Mouse (Mus musculus): ENCODE data around the gene 4930432M17Rik.

The 4930432M17Rik gene

DNA sequence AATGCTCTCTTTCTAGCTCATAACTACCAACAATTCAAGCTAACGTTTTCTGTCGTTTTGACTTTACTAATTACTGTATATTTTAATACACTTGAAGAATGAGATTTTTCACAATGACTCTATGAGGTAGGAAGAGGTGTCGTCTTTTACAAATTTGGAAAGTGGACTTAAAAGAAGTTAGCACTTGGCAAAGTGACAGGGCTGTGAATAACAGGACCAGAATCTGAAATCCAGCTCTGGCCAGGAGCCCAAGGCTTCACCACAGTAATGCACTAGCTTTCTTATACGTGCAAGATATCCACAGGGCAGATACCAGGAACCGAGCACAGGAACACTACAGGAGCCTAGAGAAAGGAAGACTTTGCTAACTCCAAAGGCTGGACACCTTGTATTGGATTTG is 35.5 kb downstream of the 4930432M17Rik start:
- intact Hi-C loops (cut with DNase I): no loop called here

DNA sequence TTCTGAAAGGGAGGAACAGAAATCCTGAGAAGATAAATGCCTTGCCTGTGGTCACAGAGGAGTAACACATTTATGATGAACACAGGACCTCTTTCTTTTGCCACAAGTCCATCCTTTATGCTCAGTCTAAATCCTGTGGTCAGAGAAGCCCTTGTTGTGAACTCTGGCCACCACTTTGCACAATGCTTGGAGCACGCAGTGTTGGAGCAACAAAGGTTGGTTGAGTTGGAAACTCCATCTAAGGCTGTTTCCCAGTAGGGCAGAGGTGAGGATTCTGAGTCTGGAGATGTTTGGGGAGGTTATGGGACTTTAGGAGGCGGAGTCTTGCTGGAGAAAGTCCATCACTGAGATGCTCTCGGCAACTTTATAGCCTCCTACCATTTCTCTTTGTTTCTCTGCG is 36.5 kb downstream of the 4930432M17Rik start:
- intact Hi-C loops (cut with DNase I): no loop called here

DNA sequence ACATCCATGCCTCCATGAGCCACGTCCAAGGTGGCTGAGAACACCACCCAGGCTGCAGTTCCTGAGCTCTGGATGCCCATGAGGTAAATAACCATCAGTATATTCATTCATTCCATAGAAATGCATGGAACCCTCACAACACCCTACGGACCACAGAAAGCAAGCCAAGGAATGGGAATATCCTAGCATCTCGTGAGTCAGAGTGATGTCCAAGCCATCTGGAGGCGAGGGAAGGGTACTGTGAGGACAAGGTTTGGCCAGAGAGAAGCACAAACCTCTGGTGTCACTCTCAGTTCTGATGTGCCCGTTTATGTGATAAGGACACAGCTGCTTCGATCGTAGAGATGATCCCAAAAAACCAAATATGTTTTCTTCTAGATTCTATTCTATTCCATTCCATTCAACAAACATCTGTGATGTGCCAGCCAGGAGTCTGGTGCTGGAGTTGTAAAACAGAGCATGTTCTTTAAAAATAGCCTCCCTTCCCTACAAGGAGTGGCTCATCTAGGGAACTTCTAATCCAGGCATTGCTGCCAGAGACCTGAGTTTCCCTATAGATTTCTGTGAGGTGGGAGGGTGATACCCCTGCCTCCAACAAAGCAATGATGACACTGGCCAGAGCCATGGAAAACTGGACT is 40.5 kb downstream of the 4930432M17Rik start:
- intact Hi-C loops (cut with DNase I): no loop called here

DNA sequence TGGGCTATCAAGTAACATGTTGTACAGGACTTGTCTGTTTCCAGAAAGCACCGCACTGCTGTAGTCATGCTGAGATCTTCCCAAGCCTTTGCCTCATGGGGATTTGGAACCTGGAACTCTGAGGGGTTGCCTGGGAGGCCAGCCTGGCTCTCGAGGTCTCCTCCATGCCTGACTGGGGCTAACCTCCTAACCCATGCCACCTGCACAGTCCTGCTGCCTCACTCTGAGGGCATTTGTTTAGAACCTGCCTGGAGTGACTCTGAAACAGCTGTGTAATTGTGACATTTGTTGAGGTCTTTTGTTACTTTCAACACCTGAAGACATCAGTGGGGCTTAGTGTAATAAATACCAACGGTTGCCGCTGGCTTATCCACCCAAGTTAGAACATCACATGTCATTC is 41.7 kb downstream of the 4930432M17Rik start:
- intact Hi-C loops (cut with DNase I): no loop called here

DNA sequence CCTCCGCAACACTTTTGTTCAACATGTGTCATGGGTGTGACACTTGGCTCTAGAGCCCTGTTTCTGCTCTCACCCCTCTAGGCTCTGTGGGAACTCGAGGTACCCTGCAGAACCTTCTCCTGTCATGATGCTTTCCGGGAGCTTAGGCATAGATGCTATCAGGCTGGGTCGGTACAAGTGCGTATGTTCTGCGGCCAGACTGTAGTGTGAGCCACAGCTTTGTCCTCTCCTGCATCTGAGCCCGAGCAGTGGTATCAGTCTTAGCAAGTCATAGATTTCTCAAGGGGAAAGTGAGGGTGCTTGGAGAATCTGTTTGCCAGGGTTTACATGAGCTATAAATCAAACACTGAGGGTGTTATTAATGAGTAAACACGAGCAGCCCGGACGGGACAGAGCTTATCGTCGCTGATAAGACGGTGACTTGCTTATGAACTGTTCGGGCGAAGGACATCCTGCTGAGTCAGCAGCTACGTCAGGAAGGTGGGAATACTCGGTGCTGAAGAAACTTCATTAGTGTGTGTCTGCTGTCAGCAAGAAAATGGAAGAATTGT is 42.7 kb downstream of the 4930432M17Rik start:
- intact Hi-C loops (cut with DNase I): no loop called here

DNA sequence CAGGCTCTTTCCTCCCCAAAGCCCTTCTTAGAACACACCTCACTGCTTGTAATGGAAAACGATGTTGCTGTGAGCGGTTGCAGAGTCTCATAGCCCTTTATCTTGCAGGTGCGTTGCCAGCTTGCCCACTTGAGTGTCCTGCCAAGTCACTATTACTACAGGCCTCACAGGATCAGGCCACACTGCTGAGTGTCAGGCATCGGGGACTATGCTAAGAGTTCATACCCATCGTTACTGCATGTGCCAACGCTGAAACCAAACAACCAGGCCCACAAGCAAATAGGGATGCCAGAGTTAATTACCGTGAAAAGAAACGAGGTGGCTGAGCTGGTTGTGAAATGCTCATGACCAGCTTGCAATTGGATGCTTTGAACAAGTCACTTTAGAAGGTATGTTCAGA is 43.3 kb downstream of the 4930432M17Rik start:
- intact Hi-C loops (cut with DNase I): no loop called here

DNA sequence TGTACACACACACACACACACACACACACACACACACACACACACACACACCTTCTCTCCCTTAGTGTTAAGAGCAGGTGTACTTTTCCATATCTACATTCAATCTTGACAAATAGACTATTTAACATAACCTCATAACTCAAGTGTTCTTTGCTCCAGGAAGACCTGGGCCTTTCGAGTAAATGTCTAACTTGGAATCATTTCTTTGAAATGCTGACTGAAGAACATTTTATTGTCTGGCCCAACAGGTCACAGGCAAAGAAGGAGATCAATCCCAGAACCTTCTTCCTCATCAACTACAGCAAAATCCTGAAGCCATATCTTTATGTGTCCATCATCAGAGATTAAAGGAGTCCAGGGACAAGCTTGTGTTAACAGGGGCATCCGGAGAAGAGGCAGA is 43.9 kb downstream of the 4930432M17Rik start:
- intact Hi-C loops (cut with DNase I): no loop called here

DNA sequence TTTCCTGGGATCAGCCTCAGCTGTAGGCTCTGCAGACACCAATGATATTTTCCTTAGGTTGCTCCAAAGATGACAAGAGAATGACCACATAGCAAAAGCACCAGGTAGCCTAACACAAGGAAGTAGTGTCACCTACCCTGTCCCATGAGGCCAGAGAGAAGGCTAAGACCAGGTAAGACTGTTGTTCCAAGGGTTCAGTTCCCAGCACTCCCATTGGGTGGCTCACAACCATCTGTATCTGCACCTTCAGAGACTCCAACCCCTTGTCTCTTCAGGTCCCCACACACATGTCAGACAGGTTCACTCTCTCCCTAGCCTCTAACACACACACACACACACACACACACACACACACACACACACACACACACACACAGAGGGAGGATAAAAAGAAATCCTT is 44.8 kb downstream of the 4930432M17Rik start:
- intact Hi-C loops (cut with DNase I): no loop called here

DNA sequence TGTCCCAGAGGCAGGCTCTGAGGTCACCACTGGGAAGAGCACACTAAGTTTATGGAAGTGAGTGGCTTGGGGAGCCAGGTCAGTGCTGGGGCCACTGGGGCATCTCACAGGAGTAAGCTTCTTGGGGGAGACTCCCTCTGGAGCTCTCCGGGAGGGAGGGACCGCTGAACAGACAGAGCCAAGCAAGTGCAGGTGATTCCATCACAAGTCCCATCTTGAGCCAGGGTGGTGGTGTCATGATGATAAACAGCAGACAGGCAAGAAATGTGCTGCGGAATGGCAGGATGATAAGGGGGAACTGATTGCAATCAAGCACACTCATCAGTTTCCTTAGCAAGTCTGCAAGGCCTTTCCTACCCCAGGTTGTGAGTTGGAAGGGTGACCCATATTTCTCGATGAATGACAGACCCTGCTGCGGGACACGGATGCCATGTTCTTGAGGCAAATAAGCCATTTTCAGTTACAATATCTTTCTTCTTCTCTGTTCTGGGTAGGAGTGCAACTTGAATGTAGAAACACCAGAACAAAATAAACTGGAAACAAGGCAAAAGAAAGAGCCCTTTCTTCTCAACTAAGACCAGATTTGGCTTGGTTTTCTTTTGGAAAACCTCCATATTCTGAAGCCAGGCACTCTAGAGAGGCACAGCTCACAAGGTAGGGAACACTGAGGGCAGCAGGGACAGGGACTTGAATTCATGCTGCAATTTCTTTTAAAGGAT is 45.3 kb downstream of the 4930432M17Rik start:
- intact Hi-C loops (cut with DNase I): no loop called here

DNA sequence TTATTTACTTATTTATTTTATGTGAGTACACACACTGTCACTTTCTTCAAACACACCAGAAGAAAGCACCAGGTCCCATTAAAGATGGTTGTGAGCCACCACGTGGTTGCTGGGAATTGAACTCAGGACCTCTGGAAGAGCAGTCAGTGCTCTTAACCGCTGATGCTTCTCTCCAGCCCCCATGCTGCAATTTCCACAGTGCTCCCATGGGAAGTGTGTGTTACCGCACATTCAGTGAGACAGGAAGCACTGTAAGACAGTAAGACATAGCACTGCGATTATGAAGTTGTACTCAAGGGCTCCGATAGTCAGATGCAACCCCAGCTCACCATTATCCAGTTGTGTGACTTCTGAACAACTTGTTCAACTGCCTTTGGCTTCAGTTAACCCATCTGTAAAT is 45.9 kb downstream of the 4930432M17Rik start:
- intact Hi-C loops (cut with DNase I): no loop called here

DNA sequence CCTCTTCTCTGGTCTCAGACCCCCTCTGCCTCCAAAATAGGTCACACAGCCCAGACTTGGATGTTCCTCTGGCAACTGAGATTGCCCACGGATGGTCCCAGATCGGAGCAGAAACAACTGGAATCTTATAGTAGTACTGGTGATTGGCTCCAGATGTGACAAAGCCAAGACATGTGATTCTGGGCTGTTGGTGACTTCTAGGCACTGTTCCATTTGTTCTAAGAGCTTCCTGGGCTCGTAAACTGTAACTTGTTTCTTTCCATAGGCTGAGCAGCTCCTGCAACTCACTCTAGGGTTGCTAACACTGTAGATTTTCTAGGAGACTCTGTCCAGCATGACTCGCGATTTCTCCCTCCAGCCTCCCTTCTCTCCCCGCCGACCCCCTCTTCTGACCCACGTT is 48.1 kb downstream of the 4930432M17Rik start:
- intact Hi-C loops (cut with DNase I): no loop called here

DNA sequence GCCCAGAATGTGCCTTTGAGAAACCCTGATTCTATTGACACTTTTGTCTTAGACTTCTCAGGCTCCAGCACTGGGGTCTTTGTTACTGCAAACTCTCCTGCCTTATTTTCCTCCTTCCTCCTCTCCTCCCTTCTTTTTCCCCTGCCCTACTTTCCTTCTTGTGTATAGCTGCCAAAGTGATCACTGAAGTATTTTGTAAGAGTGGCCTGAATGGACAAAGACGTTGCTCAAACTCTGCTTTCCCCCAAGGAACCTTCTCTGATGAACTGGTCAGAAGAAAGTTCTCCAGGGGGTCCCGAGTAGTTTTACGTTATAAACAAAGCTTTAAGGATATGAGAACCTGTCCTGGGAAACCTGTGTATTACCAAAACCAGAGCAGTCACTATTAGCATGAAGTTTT is 49.1 kb downstream of the 4930432M17Rik start:
- intact Hi-C loops (cut with DNase I): loop anchor here (5.0 kb wide), 1 partner anchor 167 kb away; no protein-coding TSS in a partner anchor

DNA sequence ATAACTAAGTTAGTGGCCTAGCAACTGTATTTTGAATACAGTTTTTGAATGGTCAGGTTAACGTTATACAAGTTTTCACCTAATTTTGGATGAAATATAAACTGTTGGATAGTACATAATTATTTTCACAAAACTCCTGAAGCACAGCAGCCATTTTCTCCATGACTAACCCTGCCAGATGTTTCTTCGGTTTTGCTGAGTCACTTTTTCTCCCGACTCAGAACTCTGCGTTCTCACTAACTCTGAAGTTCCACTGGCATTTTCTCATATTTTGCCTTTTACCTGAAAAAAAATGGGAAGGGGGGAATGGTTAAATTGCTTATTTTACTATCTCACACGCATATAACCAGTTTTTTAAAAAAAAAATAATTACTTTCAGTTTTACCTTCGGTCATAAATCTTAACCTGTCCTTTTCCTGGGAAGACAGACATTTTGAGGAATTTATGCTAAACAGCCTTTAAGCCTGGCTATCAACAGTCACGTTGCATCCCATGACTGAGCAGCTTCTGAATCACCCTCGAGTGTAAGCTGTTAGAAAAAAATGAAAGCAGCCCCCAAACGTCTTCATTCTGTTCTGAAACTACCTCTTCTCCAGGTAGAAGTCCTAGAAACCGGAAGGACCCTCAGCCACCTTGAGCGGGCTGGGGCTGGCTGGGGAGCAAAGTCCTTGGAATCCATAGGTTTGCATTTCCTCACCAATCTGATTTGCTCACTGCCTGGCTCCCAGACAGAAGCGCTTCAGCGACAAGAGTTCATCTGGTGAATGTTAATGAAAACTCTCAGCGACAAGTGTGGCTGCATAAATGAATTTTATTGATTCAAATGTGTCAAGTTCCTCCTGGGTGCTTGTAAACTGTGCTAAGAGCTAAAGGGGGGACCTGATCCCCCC is 50.5 kb downstream of the 4930432M17Rik start:
- intact Hi-C loops (cut with DNase I): loop anchor here (5.0 kb wide), 1 partner anchor 169 kb away; no protein-coding TSS in a partner anchor

DNA sequence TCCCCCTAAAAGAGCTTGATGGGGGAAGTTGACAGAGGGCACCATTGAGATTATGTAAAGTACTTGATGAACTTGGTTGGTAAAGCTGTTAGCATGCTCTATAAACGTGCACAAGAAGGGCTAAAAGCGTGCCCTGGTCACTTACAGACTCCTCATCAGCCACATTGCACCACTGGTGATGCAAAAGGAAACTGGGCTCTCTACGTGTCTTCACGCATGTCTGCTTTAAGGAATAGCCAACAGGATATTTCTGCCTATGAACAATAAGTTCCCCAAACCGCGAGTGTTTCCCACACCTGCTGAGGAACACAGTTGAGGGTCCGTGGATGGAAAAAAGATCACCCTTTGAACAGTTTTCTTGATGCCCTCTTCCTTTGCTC is 51.1 kb downstream of the 4930432M17Rik start:
- intact Hi-C loops (cut with DNase I): loop anchor here (5.0 kb wide), 1 partner anchor 169 kb away; no protein-coding TSS in a partner anchor

DNA sequence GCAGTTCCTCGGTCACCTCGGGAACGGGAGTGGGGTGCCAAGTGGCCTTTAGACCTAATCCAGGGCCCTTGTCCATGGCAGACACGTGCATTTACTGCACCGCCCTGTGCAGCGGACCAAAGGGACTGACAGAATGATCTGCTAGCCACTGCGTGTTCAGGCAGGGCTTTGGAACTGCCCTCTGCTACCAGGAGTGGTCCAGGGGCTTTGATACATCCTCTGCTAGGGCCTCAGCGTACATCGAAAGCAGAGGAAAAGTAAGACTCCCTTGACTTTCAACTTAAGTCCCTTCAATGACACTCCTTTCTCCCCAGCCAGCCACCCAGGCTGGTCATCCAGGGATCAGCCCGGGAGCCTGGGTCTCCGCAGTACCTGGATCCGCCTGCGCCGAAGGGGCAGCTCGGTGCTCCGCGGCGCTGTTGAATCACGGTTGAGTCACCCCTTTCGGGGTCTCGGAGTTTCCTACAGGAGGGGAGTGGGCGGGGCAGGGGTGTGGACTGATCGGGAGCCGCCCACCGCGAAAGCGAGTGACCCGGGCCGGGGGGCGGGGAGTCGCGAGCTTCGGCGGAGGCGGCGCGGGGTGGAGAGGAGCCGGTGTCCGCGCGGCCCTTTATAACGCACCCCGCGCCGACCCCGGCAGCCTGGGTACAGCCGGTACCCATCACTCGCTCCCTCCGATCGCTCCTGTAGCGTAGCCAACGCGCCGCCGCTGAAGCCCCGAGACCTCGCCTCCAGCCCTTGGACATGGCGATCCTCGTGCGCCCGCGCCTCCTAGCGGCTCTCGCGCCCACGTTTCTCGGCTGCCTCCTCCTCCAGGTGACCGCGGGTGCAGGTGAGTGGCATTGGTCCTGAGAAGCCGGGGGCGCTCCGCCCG is 52.6 kb downstream of the 4930432M17Rik start, which contains the start of gene F3:
F3 (plus strand) TSS at position 567 of the 874 bp plus-strand sequence.
- intact Hi-C loops (cut with DNase I): loop anchor here (5.0 kb wide), 1 partner anchor 171 kb away; no protein-coding TSS in a partner anchor

DNA sequence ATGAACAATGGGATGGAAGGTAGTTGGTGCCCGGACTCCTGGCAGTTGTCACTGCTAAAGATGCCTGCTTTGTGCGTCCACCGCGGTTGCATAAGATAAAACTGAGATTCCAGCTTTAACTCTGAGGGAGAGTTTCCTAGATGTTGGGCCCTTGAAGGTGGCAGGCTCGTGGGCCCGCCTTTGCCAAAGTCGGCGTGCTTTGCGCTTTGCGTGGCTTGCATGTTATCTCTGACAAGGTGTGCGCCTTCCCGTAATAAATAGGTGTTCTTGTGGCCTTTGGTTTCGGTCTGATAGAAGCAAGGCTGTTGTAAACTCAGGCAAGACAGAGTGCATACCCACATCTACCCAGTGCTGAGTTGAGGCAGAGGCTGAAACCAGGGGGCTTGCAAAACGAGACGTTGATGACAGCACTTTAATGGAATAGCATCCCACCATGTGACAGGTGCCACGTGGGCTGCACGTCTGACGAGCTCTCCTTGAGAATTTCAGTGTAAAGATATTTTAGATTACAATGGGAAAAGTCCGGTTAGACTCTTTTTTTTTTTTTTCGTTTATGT is 53.5 kb downstream of the 4930432M17Rik start:
- intact Hi-C loops (cut with DNase I): loop anchor here (5.0 kb wide), 1 partner anchor 172 kb away; no protein-coding TSS in a partner anchor

DNA sequence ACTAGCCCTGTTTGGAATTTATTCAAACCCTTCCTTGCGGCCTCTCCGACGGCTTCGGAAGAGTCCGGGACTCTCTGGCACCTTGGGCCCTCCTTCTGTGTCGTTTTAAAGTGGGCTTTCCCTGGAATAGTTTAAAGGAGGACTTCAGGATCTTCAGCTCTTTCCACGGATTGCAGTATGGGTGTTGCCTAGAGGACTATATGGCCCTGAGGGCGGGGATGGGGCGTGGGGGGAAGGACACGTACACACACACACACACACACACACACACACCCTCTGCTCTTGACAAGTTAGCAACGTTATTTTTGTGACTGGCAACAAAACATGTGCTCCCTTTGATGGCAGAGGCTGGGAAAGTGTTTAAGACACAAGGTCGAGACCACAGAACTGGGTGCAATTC is 54.0 kb downstream of the 4930432M17Rik start:
- intact Hi-C loops (cut with DNase I): loop anchor here (5.0 kb wide), 1 partner anchor 172 kb away; no protein-coding TSS in a partner anchor

DNA sequence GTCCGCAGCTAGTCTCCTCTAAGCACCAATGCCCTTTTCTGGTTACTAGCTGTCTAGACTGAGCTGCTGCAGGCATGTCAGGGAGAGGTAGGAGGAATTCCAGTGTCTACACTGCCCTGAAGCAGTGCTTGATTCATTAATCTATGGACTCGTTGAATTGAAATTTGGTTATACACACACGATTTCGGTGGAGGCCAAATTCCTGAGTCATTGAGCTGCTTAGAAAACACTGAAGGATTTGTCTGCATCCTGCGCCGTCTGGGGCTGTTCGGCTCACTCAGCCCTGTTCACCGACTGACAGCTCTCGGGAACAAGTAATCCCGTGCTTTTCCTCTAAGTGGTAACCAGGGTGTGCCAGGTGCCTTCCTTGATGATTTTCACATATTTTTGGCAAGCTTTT is 55.1 kb downstream of the 4930432M17Rik start:
- intact Hi-C loops (cut with DNase I): no loop called here

DNA sequence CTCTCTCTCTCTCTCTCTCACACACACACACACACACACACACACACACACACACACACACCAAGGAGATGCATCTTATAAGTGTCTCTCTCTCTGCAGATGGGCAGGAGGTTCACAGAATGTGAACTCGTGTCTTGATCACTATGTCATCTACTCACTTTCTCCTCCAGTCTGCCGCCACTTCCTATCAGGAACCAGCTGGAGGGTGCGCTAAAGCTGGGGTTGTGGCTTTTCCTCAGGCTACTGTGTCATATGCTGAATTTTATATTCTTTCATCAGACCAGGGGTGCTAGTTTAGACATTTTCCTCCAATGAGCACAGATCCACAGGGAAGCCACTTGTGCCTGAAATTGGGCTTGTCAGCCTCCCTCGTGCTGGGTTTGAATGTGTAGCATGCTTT is 59.1 kb downstream of the 4930432M17Rik start:
- intact Hi-C loops (cut with DNase I): loop anchor here (10.0 kb wide), 2 partner anchors 425 to 555 kb away; partner anchors contain the start of gene Rwdd3

Measured in adrenal gland (tissue).